Mouse (Mus musculus) right cerebral cortex, postnatal 36 days (tissue): ENCODE data around the gene Dnase2b.
A peak's percentile ranks its signal among the peaks of the same experiment; 100 is the strongest.

Source experiments
- DNase-seq, 2 experiments: peaks; one replicate each; pipeline ENCODE4 v3.0.0; 2022; ENCODE audit warnings: low spot score in 2 of 2, mixed read lengths in 1 of 2

Dnase2b gene

GRCm38 (mm10) chr3:146615496-146615895, at the start of gene Dnase2b:
TSS of gene Dnase2b (minus strand) at chr3:146615596.
- DNase-seq: no peak

- DNase-seq: no peak
These were observed 46.5 kb upstream of the Dnase2b start for GRCm38 (mm10) chr3:146661907-146662306.

- no peak for DNase-seq
These were observed 45.6 kb upstream of the Dnase2b start for GRCm38 (mm10) chr3:146661001-146661400.

GRCm38 (mm10) chr3:146659321-146659720, 43.9 kb upstream of the Dnase2b start:
- DNase-seq: no peak

GRCm38 (mm10) chr3:146658061-146658639, 42.8 kb upstream of the Dnase2b start:
- DNase-seq: no peak

- no peak for DNase-seq
These were observed 42.0 kb upstream of the Dnase2b start for GRCm38 (mm10) chr3:146657433-146657832.

GRCm38 (mm10) chr3:146655111-146655577, 39.7 kb upstream of the Dnase2b start:
- no peak for DNase-seq

GRCm38 (mm10) chr3:146653692-146654091, 38.3 kb upstream of the Dnase2b start:
- no peak for DNase-seq

GRCm38 (mm10) chr3:146652431-146652830, 37.0 kb upstream of the Dnase2b start:
- DNase-seq: no peak

- no peak for DNase-seq
These were observed 35.8 kb upstream of the Dnase2b start, which contains the start of gene 4930503B20Rik for GRCm38 (mm10) chr3:146651217-146651616. TSS of gene 4930503B20Rik (minus strand) at chr3:146651317.

GRCm38 (mm10) chr3:146650716-146651115, 35.3 kb upstream of the Dnase2b start:
- no peak for DNase-seq

- DNase-seq: no peak
These were observed 34.0 kb upstream of the Dnase2b start for GRCm38 (mm10) chr3:146649311-146649894.

- DNase-seq: no peak
These were observed 26.5 kb upstream of the Dnase2b start for GRCm38 (mm10) chr3:146641818-146642427.

GRCm38 (mm10) chr3:146632506-146632905, 17.1 kb upstream of the Dnase2b start:
- no peak for DNase-seq

- no peak for DNase-seq
These were observed 13.0 kb upstream of the Dnase2b start for GRCm38 (mm10) chr3:146628227-146628982.

GRCm38 (mm10) chr3:146625766-146626165, 10.4 kb upstream of the Dnase2b start:
- DNase-seq: peak; percentile 22 to 28

- peak; percentile 35 to 72 for DNase-seq
These were observed 6.6 kb upstream of the Dnase2b start for GRCm38 (mm10) chr3:146621966-146622365.

GRCm38 (mm10) chr3:146620555-146621249, 5.3 kb upstream of the Dnase2b start:
- peak; percentile 83 to 89 for DNase-seq

- DNase-seq: peak; percentile 43 to 73
These were observed 4.7 kb upstream of the Dnase2b start for GRCm38 (mm10) chr3:146620101-146620500.

GRCm38 (mm10) chr3:146618357-146618756, 3.0 kb upstream of the Dnase2b start:
- no peak for DNase-seq

GRCm38 (mm10) chr3:146617946-146618345, 2.5 kb upstream of the Dnase2b start:
- no peak for DNase-seq
